Mouse (Mus musculus) fibroblast of lung, adult 2 months (primary cell): ENCODE results near the gene Ntn5.
A peak's percentile ranks its signal among the peaks of the same experiment; 100 is the strongest.

Experiments
- DNase-seq: peaks from one replicate; pipeline ENCODE4 v3.0.0-alpha.2; 2011; ENCODE audit warnings: low read depth

Ntn5 gene

DNA sequence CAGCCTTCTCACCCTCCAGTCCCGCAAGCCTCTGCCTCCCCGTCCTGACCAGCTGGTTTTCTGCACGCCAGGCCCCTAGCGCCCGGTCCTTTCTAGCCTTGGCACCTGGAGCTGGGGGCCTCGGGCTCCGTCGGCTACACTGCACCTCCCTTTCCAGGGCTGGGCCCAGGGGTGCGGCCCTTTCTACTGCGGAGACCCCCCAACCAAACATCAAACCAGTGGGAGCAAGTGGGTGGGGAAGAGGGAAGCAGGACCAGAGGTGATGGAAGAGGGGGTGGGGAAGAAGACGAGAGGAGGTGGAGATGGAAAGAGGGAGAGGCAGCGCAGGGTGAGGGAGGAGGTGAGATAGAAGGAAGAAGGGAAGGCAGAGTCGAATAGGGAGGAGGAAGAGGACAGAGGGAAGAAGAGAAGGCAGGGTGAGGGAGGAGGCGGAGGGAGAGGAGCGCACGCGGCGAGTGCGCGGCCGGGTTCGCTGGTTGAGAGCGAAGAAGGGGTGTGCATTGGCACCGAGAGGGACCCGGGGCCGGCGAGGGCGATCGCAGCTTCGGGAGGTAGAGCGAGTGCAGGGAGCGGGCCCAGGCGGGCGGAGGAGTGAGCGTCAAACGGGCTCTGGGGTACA lies 15.8 kb downstream of the Ntn5 start, which contains the start of gene Car11:
TSS of gene Car11 (plus strand) at position 321 of the 619 bp plus-strand sequence.
- no peak for DNase-seq

DNA sequence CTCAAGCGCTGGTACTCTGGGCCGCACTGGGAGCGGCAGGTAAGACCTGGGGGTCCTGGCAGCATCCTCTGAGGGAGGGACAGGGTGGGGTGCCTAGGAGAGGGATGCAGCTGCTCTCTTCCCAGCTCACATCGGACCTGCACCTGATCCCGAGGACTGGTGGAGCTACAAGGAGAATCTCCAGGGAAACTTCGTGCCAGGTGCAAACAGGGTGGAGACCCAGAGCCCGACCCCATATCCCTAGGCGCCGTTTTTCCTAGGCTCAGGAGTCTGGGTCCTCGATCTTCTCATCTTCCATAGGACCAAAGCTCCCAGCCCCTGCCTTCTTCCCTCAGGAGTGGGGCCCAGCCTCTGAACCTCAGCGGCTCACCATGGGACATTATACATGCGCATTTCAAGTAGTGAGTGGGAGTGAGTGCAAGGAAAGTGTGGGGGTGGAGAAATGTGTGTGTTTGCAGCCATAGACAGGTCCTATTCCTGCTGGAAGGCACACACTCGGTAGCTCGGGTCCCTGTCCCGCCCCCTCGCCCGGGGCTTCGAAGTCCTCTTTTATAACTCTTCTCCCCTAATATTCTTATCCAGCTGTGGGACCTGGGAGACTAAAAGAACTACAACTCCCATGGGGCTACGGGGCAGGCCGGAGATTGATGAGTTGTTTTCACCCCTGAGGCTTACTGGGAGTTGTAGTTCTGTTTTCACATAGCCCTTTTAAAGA lies 16.6 kb downstream of the Ntn5 start:
- DNase-seq, result no peak

DNA sequence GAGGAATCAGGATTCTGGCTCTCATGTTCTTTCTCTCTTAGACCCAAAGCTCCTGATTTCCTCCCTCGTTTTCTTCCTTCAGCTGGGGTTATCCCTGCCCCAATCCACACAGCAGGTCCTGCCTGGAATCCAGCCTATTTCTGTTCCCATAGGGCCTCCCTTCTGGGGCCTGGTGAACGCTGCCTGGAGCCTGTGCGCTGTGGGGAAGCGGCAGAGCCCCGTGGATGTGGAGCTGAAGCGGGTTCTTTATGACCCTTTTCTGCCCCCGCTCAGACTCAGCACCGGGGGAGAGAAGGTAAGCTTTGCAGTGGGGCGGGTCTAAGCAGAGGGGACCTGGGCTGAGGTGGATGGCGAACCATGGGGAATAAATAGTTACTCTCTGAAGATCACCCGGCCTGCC lies 17.2 kb downstream of the Ntn5 start:
- no peak for DNase-seq

DNA sequence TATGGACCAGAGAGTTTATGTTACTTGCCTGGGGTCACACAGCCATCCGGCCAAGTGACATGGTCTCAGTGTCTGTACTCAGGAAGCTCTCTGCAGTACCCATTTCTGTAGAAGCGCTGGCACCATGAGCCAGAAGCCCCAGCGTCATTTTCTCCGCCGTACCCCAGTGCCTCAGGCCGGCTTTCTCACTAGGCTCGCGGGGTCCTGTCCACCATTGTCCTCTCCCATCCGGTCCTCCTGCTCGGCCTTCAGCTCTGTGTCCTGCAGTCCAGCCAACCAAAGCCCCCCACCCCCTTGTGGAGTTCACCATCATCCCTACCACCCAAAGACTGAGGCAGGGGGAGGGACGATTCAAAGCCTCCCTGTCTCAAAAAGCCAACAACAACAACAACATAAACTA lies 17.8 kb downstream of the Ntn5 start:
- DNase-seq, result no peak

DNA sequence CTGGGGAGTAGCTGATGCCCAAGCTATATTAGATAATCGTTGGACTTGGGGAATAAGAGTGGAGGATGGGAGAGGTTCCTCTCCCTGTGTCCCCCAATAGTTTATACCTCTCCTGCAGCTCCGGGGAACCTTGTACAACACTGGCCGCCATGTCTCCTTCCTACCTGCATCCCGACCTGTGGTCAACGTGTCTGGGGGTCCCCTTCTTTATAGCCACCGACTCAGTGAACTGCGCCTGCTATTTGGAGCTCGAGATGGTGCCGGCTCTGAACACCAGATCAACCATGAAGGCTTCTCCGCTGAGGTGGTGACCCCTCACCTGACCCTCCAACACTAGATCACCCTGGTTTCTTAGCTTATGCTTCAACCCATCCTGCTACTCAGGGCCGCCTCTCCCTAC lies 18.5 kb downstream of the Ntn5 start:
- DNase-seq, result no peak

DNA sequence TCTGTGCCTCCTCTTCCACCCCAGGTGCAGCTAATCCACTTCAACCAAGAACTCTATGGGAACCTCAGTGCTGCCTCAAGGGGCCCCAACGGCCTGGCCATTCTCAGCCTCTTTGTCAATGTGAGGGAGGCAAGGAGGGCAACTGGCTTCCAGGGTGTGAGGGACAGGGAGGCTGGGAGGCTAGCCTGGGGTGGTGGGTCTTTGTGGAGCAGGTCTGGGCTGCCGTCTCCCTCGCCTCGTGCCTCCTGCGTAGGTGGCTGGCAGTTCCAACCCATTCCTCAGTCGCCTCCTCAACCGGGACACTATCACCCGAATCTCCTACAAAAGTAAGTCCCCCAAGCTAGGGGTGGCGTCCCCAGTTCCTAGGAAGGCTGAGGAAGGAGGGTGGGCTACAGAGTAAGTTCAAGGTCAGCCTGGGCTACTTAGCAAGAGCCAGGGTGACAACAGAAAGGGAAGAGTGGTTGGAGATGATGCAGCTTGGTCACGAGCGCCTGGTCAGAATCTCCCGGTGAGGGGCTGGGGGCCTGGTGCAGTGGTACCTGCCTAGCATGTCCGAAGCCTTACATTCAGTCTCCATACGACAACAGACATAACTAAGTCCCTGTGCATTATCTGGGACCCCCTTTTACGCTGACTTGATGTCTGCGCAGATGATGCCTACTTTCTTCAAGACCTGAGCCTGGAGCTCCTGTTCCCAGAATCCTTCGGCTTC lies 19.1 kb downstream of the Ntn5 start:
- no peak for DNase-seq

DNA sequence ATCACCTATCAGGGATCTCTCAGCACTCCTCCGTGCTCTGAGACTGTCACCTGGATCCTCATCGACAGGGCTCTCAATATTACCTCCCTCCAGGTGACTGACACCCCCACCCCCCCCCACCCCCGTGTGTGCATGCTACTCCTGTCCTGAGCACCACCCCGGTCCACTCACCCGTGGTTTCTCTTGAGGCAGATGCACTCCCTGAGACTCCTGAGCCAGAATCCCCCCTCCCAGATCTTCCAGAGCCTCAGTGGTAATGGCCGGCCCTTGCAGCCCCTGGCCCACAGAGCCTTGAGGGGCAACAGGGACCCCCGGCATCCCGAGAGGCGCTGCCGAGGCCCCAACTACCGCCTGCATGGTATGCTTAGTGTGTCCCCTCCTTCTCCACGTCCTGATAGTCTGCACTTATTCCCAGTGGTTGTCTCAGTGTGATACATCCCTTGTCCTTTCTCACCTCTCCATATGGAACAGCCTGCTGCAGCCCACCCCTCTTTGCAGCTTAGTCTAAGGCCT lies 19.8 kb downstream of the Ntn5 start:
- DNase-seq, result no peak

DNA sequence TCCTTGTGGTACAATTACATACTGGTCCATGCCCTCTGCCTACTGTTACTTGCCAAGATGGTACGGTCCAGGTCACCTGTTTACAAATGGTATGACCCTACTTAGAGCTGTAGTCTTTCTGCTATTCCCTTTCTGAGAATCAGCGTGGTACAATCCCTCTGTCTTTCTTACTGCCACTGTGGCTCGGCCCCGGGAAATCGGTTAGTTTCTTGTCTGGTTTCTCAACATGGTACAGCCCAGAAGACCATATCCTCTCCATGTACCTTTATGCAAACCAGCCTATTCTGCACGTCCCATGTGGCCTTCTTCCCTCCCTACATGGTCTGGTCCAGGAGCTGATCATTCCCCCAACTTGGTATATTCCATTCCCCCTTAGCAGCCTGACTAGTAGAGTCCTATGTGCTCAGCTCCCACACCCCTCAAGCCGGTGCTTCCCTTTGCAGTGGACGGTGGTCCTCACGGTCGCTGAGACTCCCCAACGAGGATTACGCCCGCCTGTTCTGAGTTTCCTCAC lies 20.3 kb downstream of the Ntn5 start:
- DNase-seq, result no peak

DNA sequence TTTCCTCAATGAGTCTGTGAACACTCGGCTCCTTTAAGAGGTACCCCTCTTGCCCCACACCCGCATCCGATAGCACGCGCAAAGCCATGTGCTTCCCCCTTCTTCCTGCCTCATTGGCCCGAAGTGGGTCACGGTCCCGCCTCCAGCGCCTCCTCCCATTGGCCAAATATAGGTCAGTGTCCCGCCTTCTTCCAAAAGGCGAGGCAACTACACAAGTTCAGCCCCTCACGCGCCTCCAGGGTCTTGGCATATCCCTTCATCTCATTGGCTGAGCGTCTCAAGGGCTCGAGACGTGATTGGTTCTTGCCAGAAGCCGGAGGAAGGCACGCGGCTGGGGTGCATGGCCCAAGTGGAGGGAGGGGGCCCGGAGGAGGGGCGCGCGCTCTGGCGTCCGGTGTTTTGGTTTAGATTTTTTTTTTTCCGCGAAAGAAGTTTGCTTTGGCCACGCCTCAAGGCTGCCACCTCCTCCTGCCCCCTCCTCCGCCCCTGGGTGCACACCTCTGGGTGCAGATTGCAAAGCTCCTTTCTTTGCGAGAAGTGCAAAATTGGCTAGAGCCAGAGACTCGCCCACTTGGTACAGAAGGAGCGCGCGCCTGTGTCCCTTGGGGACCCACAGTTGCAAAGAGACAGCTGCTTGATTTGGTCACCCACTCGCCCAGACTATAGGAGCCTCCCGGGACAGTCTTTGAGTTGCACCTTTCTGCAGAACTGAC lies 21.1 kb downstream of the Ntn5 start, which contains the start of gene Dbp:
TSS of gene Dbp (plus strand) at position 359 of the 713 bp plus-strand sequence.
- peak; percentile 100 for DNase-seq

DNA sequence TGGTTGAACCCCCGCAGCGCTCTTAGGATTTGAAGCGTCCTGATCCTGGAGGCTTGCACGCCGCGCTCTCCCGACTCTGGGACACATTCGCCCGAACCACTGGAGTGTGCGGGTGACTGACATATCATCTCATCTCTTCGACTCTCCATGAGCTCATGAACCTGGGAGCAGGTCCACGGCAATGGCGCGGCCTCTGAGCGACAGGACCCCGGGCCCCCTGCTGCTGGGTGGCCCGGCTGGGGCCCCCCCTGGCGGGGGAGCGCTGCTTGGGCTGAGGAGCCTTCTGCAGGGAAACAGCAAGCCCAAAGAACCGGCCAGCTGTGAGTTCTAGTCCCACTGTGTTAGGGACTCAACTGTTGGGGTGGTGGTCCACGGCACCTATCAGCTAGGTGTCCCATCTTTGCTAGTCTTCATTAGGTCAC lies 21.6 kb downstream of the Ntn5 start:
- no peak for DNase-seq

DNA sequence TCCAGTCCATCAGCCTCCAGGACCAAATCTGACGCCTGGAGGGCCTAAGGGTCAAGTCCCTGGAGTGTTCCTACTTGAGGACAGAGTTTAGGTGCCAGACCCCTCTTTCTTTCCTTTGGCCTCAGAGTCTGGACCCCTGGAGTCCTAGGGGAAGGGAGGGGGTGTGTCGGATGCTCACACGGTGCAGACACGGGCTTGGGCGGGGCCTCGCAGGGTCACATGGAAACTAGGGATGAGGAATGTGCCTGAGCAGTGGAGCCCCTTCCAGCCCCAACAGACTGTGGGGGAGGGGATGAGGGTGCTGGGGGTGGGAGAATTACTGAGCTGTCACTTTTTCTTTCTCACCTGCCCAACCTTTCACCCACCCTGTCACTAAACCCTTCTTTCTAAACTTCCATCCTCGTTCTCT lies 22.1 kb downstream of the Ntn5 start:
- DNase-seq, result no peak

DNA sequence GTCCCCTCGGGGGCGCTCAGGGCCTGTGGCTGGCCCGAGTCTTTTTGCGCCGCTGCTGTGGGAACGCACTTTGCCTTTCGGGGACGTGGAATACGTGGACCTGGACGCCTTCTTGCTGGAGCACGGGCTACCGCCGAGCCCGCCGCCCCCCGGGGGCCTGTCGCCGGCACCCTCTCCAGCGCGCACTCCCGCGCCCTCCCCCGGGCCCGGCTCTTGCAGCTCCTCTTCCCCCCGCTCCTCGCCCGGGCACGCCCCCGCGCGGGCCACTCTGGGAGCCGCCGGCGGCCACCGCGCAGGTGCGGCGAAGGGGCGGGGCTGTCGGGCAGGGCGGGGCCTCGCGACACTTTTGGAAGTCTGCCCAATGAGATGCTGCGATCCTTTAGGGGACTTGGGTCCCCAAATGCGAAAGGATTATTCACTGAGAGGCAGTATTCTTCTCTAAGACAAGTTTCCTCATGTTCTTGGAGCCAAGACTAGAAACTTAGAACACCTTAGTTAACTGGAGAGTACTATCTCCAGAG lies 23.0 kb downstream of the Ntn5 start:
- DNase-seq, result no peak

DNA sequence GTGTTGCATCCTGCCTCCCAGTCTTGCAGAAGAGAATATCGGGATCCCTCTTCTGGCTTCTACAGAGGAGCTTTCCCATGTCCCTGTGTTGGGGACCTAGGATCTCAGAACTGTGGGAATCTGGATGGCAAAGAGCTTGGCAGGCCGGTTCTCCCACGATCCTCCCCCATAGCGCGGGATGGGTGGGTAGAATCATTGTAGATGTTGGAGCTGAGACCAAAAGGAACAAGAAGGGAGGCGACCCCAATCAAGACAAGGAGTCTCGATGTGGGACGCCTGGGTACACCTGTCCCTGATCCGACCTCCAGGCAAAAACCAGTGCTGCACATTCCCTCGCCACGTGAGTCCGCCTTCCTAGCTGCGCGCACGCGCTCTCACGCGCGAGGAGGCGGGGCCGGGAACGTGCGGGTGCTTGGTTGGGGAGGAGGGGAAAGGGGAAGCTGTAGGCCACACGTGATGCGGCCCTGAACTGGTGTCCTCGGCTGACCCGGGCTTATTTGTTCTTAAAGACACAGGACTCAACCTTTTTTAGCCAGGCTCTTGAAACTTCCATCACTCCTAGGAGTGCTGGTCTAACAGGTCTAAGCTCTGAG lies 23.6 kb downstream of the Ntn5 start:
- peak; percentile 91 for DNase-seq

DNA sequence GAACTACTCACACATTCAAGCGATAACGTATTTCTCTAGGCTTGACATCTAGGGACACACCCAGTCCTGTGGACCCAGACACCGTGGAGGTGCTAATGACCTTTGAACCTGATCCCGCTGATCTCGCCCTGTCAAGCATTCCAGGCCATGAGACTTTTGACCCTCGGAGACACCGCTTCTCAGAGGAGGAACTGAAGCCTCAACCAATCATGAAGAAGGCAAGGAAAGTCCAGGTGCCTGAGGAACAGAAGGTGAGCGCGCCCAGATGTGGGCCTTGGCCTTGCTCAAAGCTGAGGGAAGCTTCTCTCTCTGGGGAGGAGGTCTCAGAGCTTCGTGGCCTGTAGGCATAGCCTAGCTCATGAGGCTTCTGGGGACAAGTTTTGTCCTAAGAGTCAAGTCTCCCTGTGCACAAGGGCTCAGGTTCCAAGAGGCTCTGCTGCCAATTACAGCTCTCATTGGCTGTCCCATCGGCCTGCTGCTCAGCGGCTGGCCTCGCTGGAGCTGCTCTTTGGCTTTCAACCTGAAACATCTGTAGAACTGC lies 24.5 kb downstream of the Ntn5 start:
- DNase-seq, result no peak

DNA sequence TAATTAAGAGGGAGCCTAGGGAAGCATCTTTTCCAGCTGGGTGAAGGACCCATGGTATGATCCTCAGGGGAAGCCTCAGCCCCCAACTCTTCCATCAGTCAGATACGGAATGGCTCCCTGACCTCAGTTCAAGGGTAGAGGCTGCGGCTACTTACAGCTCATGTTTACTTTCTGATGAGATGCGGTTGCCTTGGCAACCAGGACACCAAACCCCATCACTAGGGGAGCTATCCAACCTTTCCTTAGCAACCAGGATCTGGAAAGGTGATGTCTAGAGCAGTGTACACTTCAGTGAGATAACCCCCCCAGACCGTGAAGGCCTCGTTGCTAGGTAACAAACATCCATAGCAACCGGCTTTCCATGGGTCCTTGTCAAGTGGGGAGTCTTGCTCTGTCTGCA lies 25.2 kb downstream of the Ntn5 start:
- DNase-seq, result no peak

DNA sequence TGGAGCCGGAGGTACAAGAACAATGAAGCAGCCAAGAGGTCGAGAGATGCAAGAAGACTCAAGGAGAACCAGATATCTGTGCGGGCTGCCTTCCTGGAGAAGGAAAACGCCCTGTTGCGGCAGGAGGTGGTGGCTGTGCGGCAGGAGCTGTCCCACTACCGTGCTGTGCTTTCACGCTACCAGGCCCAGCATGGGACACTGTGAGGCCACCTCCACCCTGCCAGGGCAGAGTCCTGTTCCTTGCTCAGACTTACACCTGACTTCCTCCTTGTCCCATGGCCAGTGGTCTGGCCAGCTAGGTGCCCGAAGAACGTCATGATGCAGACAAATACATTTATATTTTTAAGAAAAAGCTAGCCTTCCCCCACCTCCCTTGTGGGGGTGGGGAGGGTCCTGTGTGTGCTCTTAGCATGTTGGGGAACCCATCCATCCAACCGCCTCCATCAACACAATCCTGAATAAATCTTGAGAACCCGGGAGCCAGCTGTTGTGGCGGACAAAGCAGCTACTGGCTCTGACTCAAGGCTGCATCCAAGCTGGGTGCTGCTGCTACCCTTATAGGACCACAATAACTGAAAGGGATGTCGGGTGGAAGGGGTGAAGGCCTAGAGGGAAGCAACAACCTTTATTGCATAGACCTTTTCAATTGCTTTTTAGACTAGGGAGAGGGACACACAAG lies 26.0 kb downstream of the Ntn5 start:
- DNase-seq, result no peak

DNA sequence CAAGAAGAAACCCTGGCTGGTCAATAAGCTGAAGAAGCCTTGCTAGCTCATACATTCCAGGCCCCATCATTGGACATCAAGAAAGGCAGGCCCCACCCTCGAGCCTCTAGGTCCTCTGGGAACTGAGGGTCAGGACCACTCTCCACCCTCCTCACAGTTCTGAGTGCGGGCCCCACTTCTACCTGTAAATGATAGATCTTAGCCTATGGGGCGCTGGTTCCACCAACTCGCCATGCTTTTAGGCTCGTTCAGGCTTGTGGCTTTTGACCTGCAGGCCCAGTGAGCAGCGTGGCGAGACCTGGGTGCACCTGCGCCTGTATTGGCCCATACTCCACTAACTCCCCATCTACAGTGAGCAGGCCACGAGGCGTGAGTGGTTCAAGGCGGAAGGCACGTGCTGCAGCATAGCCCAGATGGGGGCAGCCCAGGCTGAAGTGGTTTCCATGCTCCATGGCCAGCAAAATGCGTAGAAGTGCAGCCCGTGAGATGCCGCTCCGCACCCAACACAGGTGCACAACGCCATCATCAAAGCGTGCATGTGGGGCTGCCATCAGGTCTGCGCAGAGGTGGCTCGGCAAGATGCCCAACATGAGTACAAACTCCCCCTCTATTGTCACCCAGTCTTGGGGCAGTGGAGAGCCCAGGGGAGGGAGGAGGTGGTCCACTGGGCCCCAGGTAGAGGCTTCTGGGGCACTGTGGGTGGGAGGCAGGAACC lies 26.8 kb downstream of the Ntn5 start:
- no peak for DNase-seq

DNA sequence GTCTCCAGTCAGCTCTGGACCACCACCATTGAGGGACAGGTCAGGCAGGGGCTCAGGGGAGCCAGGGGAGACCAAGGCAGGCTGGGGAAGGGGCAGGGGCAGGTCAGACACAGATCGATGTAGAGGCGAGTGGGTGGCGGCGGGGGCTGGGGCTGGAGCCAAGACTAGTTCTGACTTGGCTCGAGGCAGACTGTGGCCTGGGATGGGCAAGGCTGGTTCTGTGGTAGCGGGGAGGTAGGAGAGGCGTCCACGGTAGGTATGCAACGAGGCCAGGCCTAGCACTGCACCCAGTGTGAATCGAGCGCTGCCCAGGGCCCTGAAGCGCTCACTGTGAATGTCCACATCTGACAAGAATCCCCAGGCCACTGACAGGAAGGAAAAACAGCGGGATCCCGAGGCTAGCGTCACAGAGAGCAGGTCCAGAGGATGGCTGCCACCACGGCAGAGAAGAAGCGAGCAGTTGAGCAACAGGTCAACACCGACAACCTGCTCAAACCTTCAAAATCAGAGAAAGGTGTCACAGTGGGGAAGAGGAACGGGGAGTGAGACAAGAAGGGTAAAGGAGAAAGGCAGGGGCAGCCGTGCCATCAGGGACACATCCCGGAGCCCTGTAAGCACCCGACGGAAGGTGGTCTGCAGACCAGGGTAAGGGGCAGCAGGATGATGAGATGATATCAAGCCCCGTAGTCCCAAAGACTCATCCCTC lies 27.6 kb downstream of the Ntn5 start:
- DNase-seq, result no peak
